Mouse (Mus musculus) lung, embryonic 16.5 days (tissue): ENCODE measurements around the gene Ccdc87. TPM values are rescaled to one million over a fixed set of nuclear protein-coding genes. Genes with fewer than 3 reads are reported as not detected.

Experiments
- ATAC-seq: fragments of 200-750 bp; cut with Nextera tagmentation; 2 replicates; pipeline ENCODE4 v1.8.0; 2017; ENCODE audit warnings: low read depth, mild to moderate bottlenecking, moderate library complexity
- H3K27ac ChIP-seq: fragments of 300-500 bp; sonication (generic); 2 replicates; pipeline ENCODE4 v1.5.1; 2014; ENCODE audit warnings: mild to moderate bottlenecking, control low read depth, low read length
- H3K27me3 ChIP-seq: fragments of 300-500 bp; sonication (generic); 2 replicates; pipeline ENCODE4 v1.6.1; 2014; ENCODE audit warnings: low read depth, low read length, mixed read lengths; ENCODE audit not compliant: control insufficient read depth, insufficient read depth
- H3K36me3 ChIP-seq: fragments of 300-500 bp; sonication (generic); 2 replicates; pipeline ENCODE4 v1.6.1; 2014; ENCODE audit warnings: low read length; ENCODE audit not compliant: control insufficient read depth, insufficient read depth
- H3K4me1 ChIP-seq: fragments of 300-500 bp; sonication (generic); replicated peaks from 2 replicates; pipeline ENCODE4 v1.6.1; 2014; ENCODE audit warnings: low read length, mixed read lengths; ENCODE audit not compliant: control insufficient read depth, insufficient read depth
- H3K4me2 ChIP-seq: fragments of 300-500 bp; sonication (generic); 2 replicates; pipeline ENCODE4 v1.6.1; 2014; ENCODE audit warnings: low read depth, low read length, control low read depth
- H3K4me3 ChIP-seq: fragments of 300-500 bp; sonication (generic); 2 replicates; pipeline ENCODE4 v1.5.1; 2014; ENCODE audit warnings: mild to moderate bottlenecking, low read length, control low read depth
- H3K9ac ChIP-seq: fragments of 300-500 bp; sonication (generic); 2 replicates; pipeline ENCODE4 v1.6.1; 2014; ENCODE audit warnings: low read length, control low read depth
- H3K9me3 ChIP-seq: fragments of 300-500 bp; sonication (generic); 2 replicates; pipeline ENCODE4 v1.6.1; 2016; ENCODE audit warnings: low read length; ENCODE audit not compliant: control insufficient read depth
- WGBS: fragments of 180-500 bp; shearing (Covaris S2); extraction: QIAGEN DNeasy Blood & Tissue Kit; methylation state at CpG from one replicate; pipeline ENCODE4 v1.1.7; 2014; 5-methylcytosine and 5-hydroxymethylcytosine counted together
- polyA plus RNA-seq: library from polyadenylated mRNA; unstranded; fragments of >200 nt; fragmentation: Nextera tagmentation; extraction: Ambion mirVana; gene quantifications from 2 replicates; pipeline ENCODE4 v1.2.1, GENCODE M21; 2015

Gene Ccdc87
- polyA plus RNA-seq, 1 experiment from 2014 or later: 0.65 TPM

GRCm38 (mm10) chr19:4876241-4876640 lies 37.1 kb downstream of the Ccdc87 start:
- Histone ChIP-seq H3K4me2 (no peak overlapping the region), H3K36me3 (no peaks in the 10 kb centered on the region), H3K4me3 (no peak overlapping the region), H3K27ac (no peak overlapping the region), H3K4me1 (peaks cover 11% of the 10 kb centered on the region), H3K27me3 (no peaks in the 10 kb centered on the region; the same call in 1 of the 2 replicates), H3K9me3 (no peaks in the 10 kb centered on the region), H3K9ac (no peak overlapping the region)
- ATAC-seq: no peak
- WGBS: 51% methylated on average over 3 of the region's 4 CpGs

GRCm38 (mm10) chr19:4876755-4877154 lies 37.6 kb downstream of the Ccdc87 start:
- H3K4me3 ChIP-seq: no peak overlapping the region
- WGBS: 69% methylated on average over 3 of the region's 3 CpGs
- H3K27ac ChIP-seq: no peak overlapping the region
- ATAC-seq: no peak
- H3K4me2 ChIP-seq: no peak overlapping the region
- H3K4me1 ChIP-seq: peaks cover 11% of the 10 kb centered on the region
- H3K9me3 ChIP-seq: no peaks in the 10 kb centered on the region
- H3K9ac ChIP-seq: no peak overlapping the region
- no peaks in the 10 kb centered on the region for H3K36me3 ChIP-seq
- no peaks in the 10 kb centered on the region; the same call in 1 of the 2 replicates for H3K27me3 ChIP-seq

- peak within 1 kb of the TSS; percentile 31; the same call in 1 of the 2 replicates for H3K27ac ChIP-seq
- peaks cover 11% of the 10 kb centered on the region for H3K4me1 ChIP-seq
- WGBS: under 1% methylated on average over 17 of the region's 17 CpGs
- peak; percentile 59 for ATAC-seq
- H3K4me3 ChIP-seq: peak within 1 kb of the TSS; percentile 79
- H3K4me2 ChIP-seq: peak within 1 kb of the TSS; percentile 97
- H3K9me3 ChIP-seq: no peaks in the 10 kb centered on the region
- H3K27me3 ChIP-seq: no peaks in the 10 kb centered on the region; the same call in 1 of the 2 replicates
- H3K36me3 ChIP-seq: no peaks in the 10 kb centered on the region
- peak within 1 kb of the TSS; percentile 86 for H3K9ac ChIP-seq
Measured at GRCm38 (mm10) chr19:4877785-4878184, 38.6 kb downstream of the Ccdc87 start, which contains the start of gene Actn3. TSS of gene Actn3 (minus strand) at chr19:4877909.

- WGBS: 1% methylated on average over 40 of the region's 52 CpGs
- Histone ChIP-seq H3K4me2 (peak within 1 kb of the TSS; percentile 97), H3K4me1 (peaks cover 11% of the 10 kb centered on the region), H3K27ac (peak within 1 kb of the TSS; percentile 31; the same call in 1 of the 2 replicates), H3K27me3 (no peaks in the 10 kb centered on the region; the same call in 1 of the 2 replicates), H3K9me3 (no peaks in the 10 kb centered on the region), H3K4me3 (peak within 1 kb of the TSS; percentile 79), H3K36me3 (no peaks in the 10 kb centered on the region), H3K9ac (peak within 1 kb of the TSS; percentile 86)
- ATAC-seq: peak; percentile 99
Measured at GRCm38 (mm10) chr19:4878405-4879323, 39.5 kb downstream of the Ccdc87 start, which contains the start of gene Zdhhc24. TSS of gene Zdhhc24 (plus strand) at chr19:4878668.

GRCm38 (mm10) chr19:4879324-4879703 lies 40.1 kb downstream of the Ccdc87 start:
- H3K9ac ChIP-seq: peak overlapping the region; percentile 86
- peaks cover 11% of the 10 kb centered on the region for H3K4me1 ChIP-seq
- H3K4me2 ChIP-seq: peak overlapping the region; percentile 97
- no peaks in the 10 kb centered on the region for H3K9me3 ChIP-seq
- H3K27ac ChIP-seq: no peak overlapping the region
- H3K4me3 ChIP-seq: peak overlapping the region; percentile 79
- ATAC-seq: no peak
- H3K27me3 ChIP-seq: no peaks in the 10 kb centered on the region; the same call in 1 of the 2 replicates
- whole genome bisulfite sequencing: 49% methylated on average over 10 of the region's 10 CpGs
- no peaks in the 10 kb centered on the region for H3K36me3 ChIP-seq

- no peak overlapping the region for H3K4me2 ChIP-seq
- H3K36me3 ChIP-seq: no peaks in the 10 kb centered on the region
- H3K9me3 ChIP-seq: no peaks in the 10 kb centered on the region
- H3K4me3 ChIP-seq: no peak overlapping the region
- H3K4me1 ChIP-seq: peaks cover 3% of the 10 kb centered on the region
- no peak overlapping the region for H3K27ac ChIP-seq
- ATAC-seq: no peak
- no peaks in the 10 kb centered on the region for H3K27me3 ChIP-seq
- H3K9ac ChIP-seq: no peak overlapping the region
- 85% methylated on average over 4 of the region's 4 CpGs for WGBS
Measured at GRCm38 (mm10) chr19:4883961-4884360, 44.8 kb downstream of the Ccdc87 start.

- Histone ChIP-seq H3K36me3 (no peaks in the 10 kb centered on the region), H3K27me3 (no peaks in the 10 kb centered on the region), H3K4me1 (no peaks in the 10 kb centered on the region), H3K27ac (no peak overlapping the region), H3K4me2 (no peak overlapping the region), H3K9me3 (no peaks in the 10 kb centered on the region), H3K4me3 (no peak overlapping the region), H3K9ac (no peak overlapping the region)
- 79% methylated on average over 10 of the region's 10 CpGs for WGBS
- ATAC-seq: no peak
Measured at GRCm38 (mm10) chr19:4889791-4890190, 50.6 kb downstream of the Ccdc87 start.

GRCm38 (mm10) chr19:4891798-4892197 lies 52.6 kb downstream of the Ccdc87 start:
- no peak for ATAC-seq
- Histone ChIP-seq H3K36me3 (no peaks in the 10 kb centered on the region), H3K27me3 (no peaks in the 10 kb centered on the region), H3K4me1 (no peaks in the 10 kb centered on the region), H3K9me3 (no peaks in the 10 kb centered on the region), H3K4me2 (no peak overlapping the region), H3K4me3 (no peak overlapping the region), H3K27ac (no peak overlapping the region), H3K9ac (no peak overlapping the region)
- WGBS: 62% methylated on average over 3 of the region's 3 CpGs
